Mouse (Mus musculus) embryonic fibroblast, embryonic 13.5 days (primary cell): Measurements from ENCODE around the gene Gpr152.

ENCODE experiments used
- CTCF ChIP-seq: IDR thresholded peaks from 2 replicates; pipeline ENCODE4 v1.5.1; 2011; ENCODE audit warnings: mild to moderate bottlenecking, control low read depth, low read length, moderate library complexity, borderline replicate concordance; ENCODE audit not compliant: insufficient read depth
- POLR2A ChIP-seq: IDR thresholded peaks from 2 replicates; pipeline ENCODE4 v1.6.1; 2011; ENCODE audit warnings: low read depth, mild to moderate bottlenecking, control low read depth, low read length, moderate library complexity

GRCm38 (mm10) chr19:4130106-4130505, 9.5 kb upstream of the Gpr152 start:
- TF ChIP-seq POLR2A = no peak
- TF ChIP-seq CTCF = no peak
